Mouse (Mus musculus) forebrain, postnatal 0 days (tissue): ENCODE results near the gene T. TPM values are rescaled to one million over a fixed set of nuclear protein-coding genes. Genes with fewer than 3 reads are reported as not detected.

Experiments
- ATAC-seq: fragments of 200-750 bp; cut with Nextera tagmentation; 2 replicates; pipeline ENCODE4 v1.8.0; 2017; ENCODE audit warnings: mild to moderate bottlenecking, moderate library complexity
- DNase-seq: peaks from one replicate; pipeline ENCODE4 v3.0.0-alpha.2; 2015
- H3K27ac ChIP-seq: fragments of 300-500 bp; sonication (generic); 2 replicates; pipeline ENCODE4 v1.5.1; 2014; ENCODE audit warnings: low read depth, mild to moderate bottlenecking, antibody characterized with exemption, low read length, moderate library complexity, mixed read lengths
- H3K27me3 ChIP-seq: fragments of 300-500 bp; sonication (generic); 2 replicates; pipeline ENCODE4 v1.6.1; 2014; ENCODE audit warnings: mild to moderate bottlenecking, low read length, mixed read lengths; ENCODE audit not compliant: insufficient read depth
- H3K36me3 ChIP-seq: fragments of 300-500 bp; sonication (generic); 2 replicates; pipeline ENCODE4 v1.6.1; 2014; ENCODE audit warnings: mild to moderate bottlenecking, moderate library complexity; ENCODE audit not compliant: insufficient read depth
- H3K4me1 ChIP-seq: fragments of 300-500 bp; sonication (generic); 2 replicates; pipeline ENCODE4 v1.6.1; 2014; ENCODE audit warnings: antibody characterized with exemption; ENCODE audit not compliant: insufficient read depth
- H3K4me2 ChIP-seq: fragments of 300-500 bp; sonication (generic); 2 replicates; pipeline ENCODE4 v1.6.1; 2014; ENCODE audit warnings: low read depth, mild to moderate bottlenecking, moderate library complexity
- H3K4me3 ChIP-seq: fragments of 300-500 bp; sonication (generic); 2 replicates; pipeline ENCODE4 v1.5.1; 2014; ENCODE audit warnings: low read depth, low read length, mixed read lengths
- H3K9ac ChIP-seq: fragments of 300-500 bp; sonication (generic); 2 replicates; pipeline ENCODE4 v1.6.1; 2014; ENCODE audit warnings: mild to moderate bottlenecking
- H3K9me3 ChIP-seq: fragments of 300-500 bp; sonication (generic); 2 replicates; pipeline ENCODE4 v1.6.1; 2016; ENCODE audit warnings: low read length
- CTCF ChIP-seq: sonication (generic); IDR thresholded peaks from 2 replicates; pipeline ENCODE4 v1.5.1; 2016; ENCODE audit warnings: antibody characterized with exemption, control low read depth, low read depth
- WGBS: fragments of 180-500 bp; shearing (Covaris S2); extraction: QIAGEN DNeasy Blood & Tissue Kit; methylation state at CpG from one replicate; pipeline ENCODE4 v1.1.7; 2014; 5-methylcytosine and 5-hydroxymethylcytosine counted together
- polyA plus RNA-seq: library from polyadenylated mRNA; unstranded; fragments of >200 nt; fragmentation: Nextera tagmentation; extraction: Ambion mirVana; gene quantifications from 2 replicates; pipeline ENCODE4 v1.2.1, GENCODE M21; 2015
- total RNA-seq: library from RNA; depleted of rRNA; stranded (reverse); fragments of >200 nt; gene quantifications from 2 replicates; pipeline ENCODE4 v1.2.3, GENCODE M21; 2014

The T gene
- total and polyA plus RNA-seq, 2 experiments from 2014 or later, result 0.17 to 2.1 TPM

DNA sequence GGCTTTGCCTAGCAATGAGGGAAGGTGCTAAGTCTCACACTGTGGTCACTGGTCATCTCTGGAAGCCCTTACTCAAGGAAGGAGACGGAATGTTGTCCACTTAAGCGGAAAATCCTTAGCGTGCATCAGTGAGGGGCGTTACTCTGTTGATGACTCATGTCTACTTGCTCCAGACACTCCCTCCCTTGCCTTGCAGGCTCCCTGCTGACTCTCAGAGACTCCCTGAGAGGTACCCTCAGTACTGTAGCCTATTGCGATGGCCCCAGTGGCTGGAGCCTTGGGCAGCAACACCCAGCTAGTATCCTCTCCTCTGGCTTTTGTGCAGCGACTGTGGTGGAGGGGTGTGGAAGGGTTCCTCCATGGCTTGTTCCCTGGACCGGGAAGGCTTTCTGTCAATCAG is 21.4 kb downstream of the T start:
- Histone ChIP-seq H3K27me3 (no peaks in the 10 kb centered on the region), H3K9me3 (no peaks in the 10 kb centered on the region), H3K36me3 (no peaks in the 10 kb centered on the region), H3K9ac (no peak overlapping the region), H3K27ac (no peak overlapping the region), H3K4me2 (no peak overlapping the region), H3K4me3 (no peak overlapping the region), H3K4me1 (no peaks in the 10 kb centered on the region; the same call in 1 of the 2 replicates)
- ATAC-seq (no peak), DNase-seq (no peak)
- 66% methylated on average over 7 of the region's 7 CpGs for WGBS
- TF ChIP-seq CTCF, result no peak

- DNase-seq, result peak; percentile 67
- Histone ChIP-seq H3K4me1 (no peaks in the 10 kb centered on the region; the same call in 1 of the 2 replicates), H3K27ac (peak overlapping the region; percentile 73), H3K36me3 (no peaks in the 10 kb centered on the region), H3K27me3 (no peaks in the 10 kb centered on the region), H3K9me3 (no peaks in the 10 kb centered on the region), H3K4me3 (no peak overlapping the region), H3K4me2 (no peak overlapping the region), H3K9ac (no peak overlapping the region)
- WGBS, result 32% methylated on average over 9 of the region's 9 CpGs
- no peak for TF ChIP-seq CTCF
- ATAC-seq, result peak; percentile 85
Measured at GRCm38 (mm10) chr17:8456856-8457460, 22.7 kb downstream of the T start.

DNA sequence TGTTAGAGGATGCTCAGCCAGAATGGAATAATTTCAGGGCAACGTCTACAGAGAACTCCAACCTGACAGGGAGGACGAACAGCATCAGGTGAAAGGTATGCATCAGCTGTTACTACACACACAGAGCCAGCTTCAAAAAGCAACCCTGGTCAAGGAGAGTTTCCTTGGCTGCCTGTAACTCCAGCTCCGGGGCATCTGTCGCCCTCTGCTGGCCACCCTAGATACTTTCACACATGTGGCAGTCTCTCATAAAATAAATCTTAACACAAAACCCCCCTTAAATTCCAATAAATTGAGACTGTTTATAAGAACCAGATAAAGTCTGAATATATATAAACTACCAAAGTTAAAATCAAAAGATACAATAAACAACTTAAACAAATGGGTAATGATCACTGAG is 27.3 kb downstream of the T start:
- peak; percentile 78 for TF ChIP-seq CTCF
- Histone ChIP-seq H3K9ac (no peak overlapping the region), H3K27ac (no peak overlapping the region), H3K4me3 (no peak overlapping the region), H3K9me3 (no peaks in the 10 kb centered on the region), H3K36me3 (no peaks in the 10 kb centered on the region), H3K4me2 (no peak overlapping the region), H3K27me3 (no peaks in the 10 kb centered on the region), H3K4me1 (no peaks in the 10 kb centered on the region; the same call in 1 of the 2 replicates)
- ATAC-seq (no peak), DNase-seq (peak; percentile 52)
- WGBS, result 8% methylated on average over 4 of the region's 4 CpGs

DNA sequence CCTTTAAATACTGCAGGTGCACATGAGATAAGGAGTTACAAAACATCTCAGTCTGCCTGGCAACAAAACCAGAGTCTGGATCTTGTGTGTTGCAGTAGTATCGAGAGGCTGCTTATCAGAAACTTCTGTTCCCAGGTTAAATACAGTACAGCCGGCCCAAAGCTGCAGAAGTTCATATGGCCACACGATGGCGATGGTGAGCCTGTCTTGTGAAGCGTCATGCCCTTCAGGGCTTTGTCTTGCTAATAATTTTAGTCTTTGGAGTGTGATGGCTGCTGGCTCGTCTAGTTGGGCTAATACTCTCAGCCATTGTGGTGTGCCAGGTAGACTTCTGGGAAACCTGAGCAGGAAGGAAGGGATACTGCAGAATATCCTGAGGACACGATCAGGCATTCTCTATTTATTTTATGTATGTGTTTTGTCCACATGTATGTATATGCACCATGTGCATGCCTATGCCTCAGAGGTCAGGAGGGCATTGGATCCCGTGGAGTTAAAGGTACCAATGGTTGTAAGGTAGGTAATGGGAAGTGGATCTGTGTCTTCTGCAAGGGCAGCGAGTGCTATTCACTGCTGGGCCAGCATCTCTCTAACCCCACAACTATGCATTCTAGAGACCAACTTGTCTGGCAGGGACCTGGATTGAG is 29.4 kb downstream of the T start:
- 27% methylated on average over 9 of the region's 9 CpGs for WGBS
- H3K27me3 ChIP-seq, result no peaks in the 10 kb centered on the region
- TF ChIP-seq CTCF, result peak; percentile 95

DNA sequence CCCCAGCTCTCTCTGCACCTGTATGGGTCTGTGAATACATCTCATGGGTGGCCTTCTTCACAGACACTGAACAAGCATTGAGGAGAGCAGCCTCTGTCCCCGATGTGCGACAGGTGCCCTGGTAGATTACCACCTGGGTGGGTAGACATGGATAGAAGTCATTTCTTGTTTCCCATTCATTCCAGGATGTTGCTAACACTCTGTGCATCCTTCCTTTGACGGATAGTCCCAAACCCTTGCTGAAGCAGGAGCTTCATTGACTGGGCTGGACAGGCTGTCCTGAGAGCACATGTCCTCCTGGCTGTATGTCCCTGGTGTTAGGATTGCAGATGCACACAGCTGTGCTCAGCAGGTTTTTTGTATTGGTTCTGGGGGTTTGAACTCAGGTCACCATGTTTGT is 33.5 kb downstream of the T start:
- Histone ChIP-seq H3K36me3 (no peaks in the 10 kb centered on the region), H3K4me2 (no peak overlapping the region), H3K27ac (no peak overlapping the region), H3K9ac (no peak overlapping the region), H3K4me3 (no peak overlapping the region), H3K9me3 (no peaks in the 10 kb centered on the region), H3K27me3 (no peaks in the 10 kb centered on the region), H3K4me1 (no peaks in the 10 kb centered on the region)
- DNase-seq (no peak), ATAC-seq (no peak)
- no peak for TF ChIP-seq CTCF
- WGBS, result 85% methylated on average over 3 of the region's 3 CpGs

More for the DNA sequence above, 29.4 kb downstream of the T start:
- Histone ChIP-seq H3K9ac (no peak overlapping the region), H3K4me3 (no peak overlapping the region), H3K4me1 (no peaks in the 10 kb centered on the region), H3K36me3 (no peaks in the 10 kb centered on the region), H3K4me2 (no peak overlapping the region), H3K27ac (no peak overlapping the region), H3K9me3 (no peaks in the 10 kb centered on the region)
- DNase-seq (peak; percentile 90), ATAC-seq (peak; percentile 94)

GRCm38 (mm10) chr17:8468716-8469344 is 34.6 kb downstream of the T start:
- Histone ChIP-seq H3K36me3 (no peaks in the 10 kb centered on the region), H3K27ac (no peak overlapping the region), H3K9ac (no peak overlapping the region), H3K9me3 (no peaks in the 10 kb centered on the region), H3K27me3 (no peaks in the 10 kb centered on the region), H3K4me3 (no peak overlapping the region), H3K4me1 (no peaks in the 10 kb centered on the region), H3K4me2 (no peak overlapping the region)
- DNase-seq (peak; percentile 92), ATAC-seq (peak; percentile 91)
- 17% methylated on average over 19 of the region's 19 CpGs for WGBS
- TF ChIP-seq CTCF, result peak; percentile 97

DNA sequence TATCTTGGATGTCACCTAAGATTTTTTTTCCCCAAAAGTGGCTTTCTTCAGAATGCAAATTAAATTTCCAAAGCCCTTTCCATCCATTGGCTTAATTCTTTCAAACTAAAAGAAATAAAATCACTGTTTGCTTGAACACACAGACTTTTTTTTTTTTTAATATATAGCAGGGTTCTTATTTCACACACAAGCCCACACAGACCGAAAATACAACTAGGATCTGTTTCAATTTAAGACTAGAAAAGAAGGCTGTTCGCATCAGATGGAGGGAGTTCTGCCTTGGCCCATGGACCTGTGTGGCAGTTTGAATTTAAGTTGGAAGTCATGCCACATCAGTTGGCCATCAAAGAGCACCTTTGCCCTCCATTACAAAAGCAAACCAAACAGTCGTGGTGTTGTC is 44.3 kb downstream of the T start:
- no peak for ATAC-seq
- 77% methylated on average over 3 of the region's 3 CpGs for WGBS
- TF ChIP-seq CTCF, result no peak
- H3K27me3 ChIP-seq, result no peaks in the 10 kb centered on the region
- no peaks in the 10 kb centered on the region for H3K4me1 ChIP-seq
- no peaks in the 10 kb centered on the region for H3K36me3 ChIP-seq
- no peak overlapping the region for H3K27ac ChIP-seq
- DNase-seq, result no peak
- no peak overlapping the region for H3K4me3 ChIP-seq
- no peaks in the 10 kb centered on the region for H3K9me3 ChIP-seq
- H3K9ac ChIP-seq, result no peak overlapping the region
- no peak overlapping the region for H3K4me2 ChIP-seq
